Mouse (Mus musculus) MN1 (cell line): Measurements from ENCODE around the gene E130308A19Rik.

Source experiments
- DNase-seq: peaks from one replicate; pipeline ENCODE4 v3.0.0-alpha.2; 2016; ENCODE audit warnings: low spot score

Gene E130308A19Rik

DNA sequence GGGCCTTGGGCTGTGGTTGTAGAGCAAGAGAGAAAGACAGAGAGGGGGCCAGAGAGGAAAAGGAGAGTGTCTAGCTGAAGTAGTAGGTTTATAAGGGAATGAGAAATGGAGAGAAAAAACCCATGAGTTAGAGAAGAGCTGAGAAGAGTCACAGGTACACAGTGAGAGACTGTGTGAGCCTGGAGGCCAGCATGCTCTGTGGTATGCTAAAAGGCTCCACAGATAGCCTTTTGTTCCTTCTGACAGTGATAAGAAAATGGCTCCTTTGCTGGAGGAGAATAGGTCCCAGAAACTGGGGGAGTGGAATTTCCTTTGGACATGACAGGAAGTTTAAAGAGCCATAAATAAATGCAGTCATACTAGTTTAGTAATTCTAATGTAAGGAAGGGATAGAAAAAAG lies 13.2 kb downstream of the E130308A19Rik start:
- DNase-seq: no peak

DNA sequence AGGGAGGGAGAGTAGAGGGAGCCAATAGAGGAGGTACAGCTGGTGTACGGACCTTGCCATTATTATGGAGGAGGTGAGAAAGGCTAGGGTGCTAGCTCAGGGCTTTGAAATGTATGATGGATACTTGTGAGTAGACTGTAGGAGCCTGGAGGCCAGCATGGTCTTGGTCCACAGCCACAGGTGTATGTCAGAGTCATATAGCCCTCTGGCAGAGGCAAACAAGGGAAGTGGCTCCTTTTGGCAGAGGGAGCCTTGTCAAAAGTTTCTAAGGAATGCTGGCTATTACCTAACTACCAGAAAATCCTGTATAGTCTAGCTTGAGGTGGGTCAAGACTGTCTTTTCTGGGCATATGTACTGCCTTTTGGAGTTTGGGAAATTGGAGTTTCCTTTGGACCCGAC lies 14.7 kb downstream of the E130308A19Rik start:
- DNase-seq: no peak

DNA sequence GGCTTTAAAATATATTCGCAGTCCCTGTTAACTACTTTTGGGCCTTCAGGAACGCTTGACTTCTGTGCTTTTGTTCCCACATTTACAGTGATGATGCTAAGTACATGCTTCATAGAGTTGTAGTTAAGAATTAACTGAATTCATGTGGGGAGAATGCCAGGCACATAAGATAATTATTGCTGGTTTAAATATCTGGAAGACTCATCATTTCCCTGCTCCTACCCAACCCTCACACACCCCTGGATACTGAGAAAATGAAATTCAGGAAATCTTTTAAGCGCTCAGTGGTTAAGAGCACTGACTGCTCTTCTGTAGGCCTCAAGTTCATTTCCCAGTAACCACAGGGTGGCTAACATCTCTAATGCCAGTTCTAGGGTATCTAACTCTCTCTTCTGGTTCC lies 16.0 kb downstream of the E130308A19Rik start:
- no peak for DNase-seq

- no peak for DNase-seq
These were observed 16.6 kb downstream of the E130308A19Rik start for GRCm38 (mm10) chr4:59642657-59643056.

GRCm38 (mm10) chr4:59644431-59644830 lies 18.4 kb downstream of the E130308A19Rik start:
- no peak for DNase-seq

DNA sequence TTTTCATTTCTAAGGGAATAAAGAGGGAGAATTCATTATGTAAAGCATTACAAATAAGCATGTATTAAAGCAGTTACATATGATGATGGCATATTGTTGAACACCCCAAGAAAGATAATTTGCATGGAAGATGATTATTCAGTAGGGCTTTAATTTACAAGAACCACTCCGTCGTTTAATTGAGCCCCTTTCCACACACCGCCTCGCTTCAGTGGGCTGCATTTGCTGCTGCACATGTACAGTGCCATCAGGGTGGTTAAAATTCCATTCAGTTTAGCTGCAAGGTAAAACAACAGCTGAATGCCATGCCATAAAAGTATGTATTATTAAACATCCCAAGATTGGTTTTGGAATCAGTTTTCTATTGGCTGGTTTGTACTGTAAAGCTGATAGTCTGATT lies 19.0 kb downstream of the E130308A19Rik start:
- DNase-seq: no peak

- DNase-seq: no peak
These were observed 19.6 kb downstream of the E130308A19Rik start for GRCm38 (mm10) chr4:59645610-59646009.

- no peak for DNase-seq
These were observed 20.1 kb downstream of the E130308A19Rik start for GRCm38 (mm10) chr4:59646020-59646696.

DNA sequence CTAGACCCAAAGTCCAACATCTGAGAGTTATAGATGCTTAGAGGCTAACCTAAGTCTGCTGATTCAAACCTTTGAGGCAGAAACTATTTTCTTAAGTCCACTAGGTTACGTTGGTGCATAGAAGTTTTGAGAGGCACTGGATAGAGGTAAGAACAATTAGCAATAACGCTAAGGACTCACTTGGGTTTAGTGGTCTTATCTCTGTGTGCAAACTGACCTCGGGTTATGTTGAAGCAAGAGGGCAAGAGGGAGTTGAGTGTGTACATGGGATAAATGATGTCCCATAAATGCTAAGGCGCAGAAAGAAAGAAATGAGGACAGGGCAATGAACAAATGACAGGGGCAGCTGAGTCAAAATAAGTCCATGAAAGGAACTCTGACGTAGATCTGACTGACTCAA lies 23.1 kb downstream of the E130308A19Rik start:
- DNase-seq: no peak

DNA sequence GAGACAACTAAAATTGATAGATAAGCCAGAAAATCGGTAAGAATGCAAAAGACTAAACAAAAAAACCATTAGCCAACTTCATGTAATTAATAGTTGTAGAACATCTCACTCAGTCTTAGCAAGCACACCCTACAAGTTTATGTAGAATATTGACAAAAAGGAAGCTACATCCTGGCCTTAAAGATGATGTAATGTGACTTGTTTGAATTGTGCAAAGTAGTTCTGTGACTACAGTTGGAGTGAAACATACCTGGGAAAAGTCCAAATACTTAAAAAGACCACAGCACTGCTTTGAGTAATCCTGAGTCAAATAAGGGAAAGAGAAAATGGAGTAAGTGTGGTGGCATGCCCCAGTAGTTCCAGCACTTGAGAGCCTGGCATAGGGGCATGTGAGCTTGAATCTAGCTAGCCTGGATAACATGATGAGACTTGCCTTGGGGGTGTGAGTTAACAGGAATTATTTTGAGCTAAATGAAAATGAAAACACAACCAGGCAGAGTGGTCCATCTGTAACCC lies 26.2 kb downstream of the E130308A19Rik start:
- no peak for DNase-seq

GRCm38 (mm10) chr4:59656061-59656642 lies 30.1 kb downstream of the E130308A19Rik start:
- no peak for DNase-seq

DNA sequence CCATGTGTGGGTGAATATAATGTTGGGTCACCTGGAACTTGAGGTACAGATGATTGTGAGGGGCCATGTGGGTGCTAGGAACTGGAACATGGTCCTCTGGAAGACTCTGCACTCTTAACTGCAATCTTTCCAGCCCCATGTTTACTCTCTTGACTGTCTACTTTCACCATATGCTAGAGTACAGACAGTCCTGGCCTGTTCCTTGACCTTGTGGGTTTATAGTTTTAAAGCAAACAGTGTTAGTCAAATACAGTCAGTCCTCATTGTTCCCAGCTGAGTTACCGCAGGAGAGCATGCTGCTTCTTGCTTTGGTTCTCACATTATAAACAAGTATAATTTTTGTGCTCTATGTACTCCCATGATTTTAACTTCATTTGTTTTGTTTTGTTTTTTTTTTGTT lies 36.2 kb downstream of the E130308A19Rik start:
- no peak for DNase-seq

- no peak for DNase-seq
These were observed 37.4 kb downstream of the E130308A19Rik start for GRCm38 (mm10) chr4:59663451-59663850.

DNA sequence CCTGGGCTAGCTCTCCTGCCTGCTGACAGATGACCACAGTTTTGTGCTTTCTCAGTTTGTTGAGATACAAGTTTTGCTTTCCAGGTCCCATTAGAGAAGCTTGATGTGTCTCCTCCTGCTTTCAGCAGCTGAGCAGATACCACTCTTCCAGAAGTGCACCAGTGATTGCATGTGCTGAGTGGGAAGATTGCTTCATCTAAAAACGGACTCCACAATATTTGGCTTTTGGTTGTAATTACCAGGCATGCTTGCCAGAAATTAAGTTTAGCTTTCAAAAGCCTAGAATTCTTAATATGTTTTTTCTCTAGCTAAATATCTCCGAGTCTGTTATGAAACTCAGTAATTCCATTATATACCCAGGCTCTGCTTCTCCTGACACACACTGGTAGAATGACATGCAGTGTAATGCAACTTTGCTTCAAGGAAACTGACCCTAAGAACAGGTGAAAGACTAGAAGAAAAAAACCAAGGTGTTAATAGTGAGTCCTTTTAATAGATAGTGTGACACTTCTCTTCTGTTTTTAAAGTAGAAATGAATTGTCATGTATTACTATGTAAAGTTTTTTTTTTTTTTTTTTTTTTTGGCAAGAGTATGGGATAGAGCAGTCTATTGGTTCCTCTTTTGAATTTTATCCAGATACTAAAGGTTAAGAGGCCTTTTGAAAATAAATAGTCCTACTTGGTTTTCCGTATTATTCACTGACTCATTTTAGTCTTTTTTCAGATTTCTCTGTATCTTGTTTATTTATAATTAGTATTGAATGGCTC lies 40.7 kb downstream of the E130308A19Rik start:
- no peak for DNase-seq

GRCm38 (mm10) chr4:59668050-59668449 lies 42.0 kb downstream of the E130308A19Rik start:
- no peak for DNase-seq

DNA sequence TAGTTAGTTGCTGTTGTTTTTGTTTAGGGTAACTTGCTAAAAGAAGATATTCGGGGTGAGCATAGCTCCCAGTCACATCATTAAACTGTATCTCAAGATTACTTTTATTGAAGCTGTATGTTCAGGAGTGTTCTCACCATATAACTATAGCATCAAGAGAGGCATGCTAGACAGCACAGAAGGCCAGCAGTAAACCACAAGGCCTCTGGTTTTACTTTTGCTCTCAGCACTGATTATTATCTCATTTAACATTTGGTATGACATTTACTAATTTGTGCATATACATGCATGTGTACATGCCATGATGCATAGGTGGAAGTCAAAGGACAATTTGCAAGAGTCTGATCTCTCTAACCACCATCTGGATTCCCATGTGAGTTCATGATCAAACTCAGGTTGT lies 43.1 kb downstream of the E130308A19Rik start:
- DNase-seq: no peak

GRCm38 (mm10) chr4:59670015-59670414 lies 44.0 kb downstream of the E130308A19Rik start:
- no peak for DNase-seq

DNA sequence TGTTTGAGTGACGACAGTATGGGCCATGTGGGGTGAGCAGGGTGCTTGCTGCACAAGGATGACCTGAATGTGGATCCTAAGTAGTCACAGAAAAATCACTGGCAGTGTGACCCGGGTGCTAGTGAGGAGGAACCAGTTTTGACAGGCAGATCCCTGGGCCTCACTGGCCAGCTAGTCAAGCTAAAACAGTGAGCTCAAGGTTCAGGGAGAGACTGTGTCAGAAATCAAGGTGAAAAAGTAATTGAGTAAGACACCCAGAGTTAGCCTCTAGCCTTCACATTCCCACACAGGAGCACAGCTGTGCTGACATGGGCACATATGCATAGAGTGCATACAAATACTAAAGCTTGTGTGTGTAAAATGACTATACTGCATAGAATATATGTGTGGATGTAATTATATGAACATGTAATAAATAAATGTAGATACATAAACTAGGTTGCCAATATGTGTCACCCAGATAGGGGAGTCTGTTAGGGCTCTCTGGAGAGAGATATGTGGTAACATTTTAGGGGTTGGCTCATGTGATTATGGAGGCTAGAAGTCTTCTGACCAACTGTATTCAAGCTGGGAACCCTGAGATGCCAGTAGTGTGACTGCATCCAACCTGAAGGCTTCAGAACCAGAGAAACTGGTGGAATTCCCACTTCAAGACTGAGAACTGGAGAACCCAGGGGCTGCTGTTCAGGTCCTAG lies 47.6 kb downstream of the E130308A19Rik start:
- DNase-seq: no peak

DNA sequence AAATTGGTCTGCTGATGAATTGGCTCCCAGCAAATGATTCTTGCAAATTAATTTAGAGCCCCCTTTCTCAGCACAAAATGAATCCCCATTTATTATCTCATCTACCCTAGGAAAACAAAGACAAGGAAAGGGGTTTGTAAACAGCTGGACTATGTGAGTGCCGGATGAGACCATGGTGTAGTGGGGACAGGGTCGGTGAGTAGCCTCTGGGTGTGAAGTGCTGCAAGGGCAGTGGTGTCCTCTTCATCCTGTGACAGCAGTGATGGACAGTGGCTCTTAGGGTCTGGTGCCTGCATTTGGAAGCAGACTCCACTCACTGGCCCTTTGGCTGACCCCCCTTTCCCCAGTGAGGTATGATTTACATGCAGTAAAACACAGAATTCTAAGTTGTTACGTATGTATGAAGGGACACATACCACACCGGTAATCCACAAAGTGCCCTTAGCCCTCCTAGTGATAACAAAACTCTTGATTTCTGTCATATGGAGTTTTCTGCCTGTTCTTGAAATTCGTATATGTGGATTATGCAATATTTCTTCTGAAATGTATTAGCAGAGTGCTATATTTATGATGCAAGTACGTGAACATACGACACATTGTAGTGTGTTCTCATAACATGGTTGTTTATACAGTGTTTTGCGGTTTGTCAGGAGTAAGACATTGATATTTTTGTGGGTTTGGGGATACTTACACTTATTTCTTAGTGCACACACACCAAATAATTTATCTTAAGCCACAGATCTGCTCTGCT lies 49.1 kb downstream of the E130308A19Rik start:
- no peak for DNase-seq

- no peak for DNase-seq
These were observed 49.7 kb downstream of the E130308A19Rik start for GRCm38 (mm10) chr4:59675699-59676098.

GRCm38 (mm10) chr4:59681383-59681782 lies 55.4 kb downstream of the E130308A19Rik start:
- DNase-seq: no peak

DNA sequence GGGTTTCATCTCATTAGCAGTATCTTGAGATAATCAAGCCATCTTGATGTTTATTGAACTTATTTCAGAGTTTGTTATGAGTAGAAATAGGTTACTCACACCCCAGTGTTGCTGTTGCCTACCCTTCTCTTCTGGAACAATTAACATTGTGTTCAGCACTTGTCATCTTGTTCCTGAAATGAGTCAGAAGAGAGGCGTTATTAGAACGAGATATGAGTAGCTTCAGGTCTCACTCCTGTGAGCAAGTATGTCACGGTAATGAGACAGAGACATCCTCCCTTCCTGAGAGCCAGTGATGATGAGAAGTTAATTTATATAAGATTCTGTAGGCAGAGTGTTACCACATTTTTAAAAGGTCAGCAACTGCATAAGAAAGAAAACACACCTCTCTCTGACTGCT lies 56.5 kb downstream of the E130308A19Rik start:
- DNase-seq: no peak
